Mouse (Mus musculus) small intestine, adult 2 months (tissue): Measurements from ENCODE around the gene Abcb6.

ENCODE experiments used
- CTCF ChIP-seq: fragments of 200-500 bp; IDR thresholded peaks from 2 replicates; pipeline ENCODE4 v1.5.1; 2012; ENCODE audit warnings: low read depth, mild to moderate bottlenecking, control low read depth, inconsistent platforms, low read length, moderate library complexity, mixed read lengths; ENCODE audit not compliant: insufficient replicate concordance, insufficient read length; ENCODE audit errors: extremely low read depth
- POLR2A ChIP-seq: fragments of 200-500 bp; IDR thresholded peaks from 2 replicates; pipeline ENCODE4 v1.6.1; 2012; ENCODE audit warnings: low read depth, mild to moderate bottlenecking, control low read depth, inconsistent platforms, low read length, moderate library complexity

DNA sequence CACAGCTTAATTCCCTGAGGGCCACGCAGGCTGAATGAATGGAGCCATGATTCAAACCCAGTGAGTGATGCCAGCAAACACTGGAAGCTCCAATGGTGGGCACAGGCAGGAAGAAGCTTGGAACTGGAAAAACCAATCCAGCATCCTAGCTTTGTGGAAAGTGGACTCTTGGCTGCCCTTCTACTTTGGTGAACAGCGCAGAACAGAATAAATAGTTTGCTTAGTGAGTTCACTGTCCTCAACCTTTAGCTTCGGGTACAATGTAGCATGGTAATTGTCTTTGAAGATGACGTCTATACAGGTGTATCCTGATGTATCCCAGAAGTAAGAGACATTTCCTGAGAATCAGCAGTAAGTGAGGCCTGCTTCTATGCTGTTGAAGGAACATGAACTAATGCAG lies 31.5 kb downstream of the Abcb6 start:
- no peak for TF ChIP-seq CTCF
- no peak for TF ChIP-seq POLR2A
